Mouse (Mus musculus): ENCODE data around the gene Tubd1.

Gene Tubd1

DNA sequence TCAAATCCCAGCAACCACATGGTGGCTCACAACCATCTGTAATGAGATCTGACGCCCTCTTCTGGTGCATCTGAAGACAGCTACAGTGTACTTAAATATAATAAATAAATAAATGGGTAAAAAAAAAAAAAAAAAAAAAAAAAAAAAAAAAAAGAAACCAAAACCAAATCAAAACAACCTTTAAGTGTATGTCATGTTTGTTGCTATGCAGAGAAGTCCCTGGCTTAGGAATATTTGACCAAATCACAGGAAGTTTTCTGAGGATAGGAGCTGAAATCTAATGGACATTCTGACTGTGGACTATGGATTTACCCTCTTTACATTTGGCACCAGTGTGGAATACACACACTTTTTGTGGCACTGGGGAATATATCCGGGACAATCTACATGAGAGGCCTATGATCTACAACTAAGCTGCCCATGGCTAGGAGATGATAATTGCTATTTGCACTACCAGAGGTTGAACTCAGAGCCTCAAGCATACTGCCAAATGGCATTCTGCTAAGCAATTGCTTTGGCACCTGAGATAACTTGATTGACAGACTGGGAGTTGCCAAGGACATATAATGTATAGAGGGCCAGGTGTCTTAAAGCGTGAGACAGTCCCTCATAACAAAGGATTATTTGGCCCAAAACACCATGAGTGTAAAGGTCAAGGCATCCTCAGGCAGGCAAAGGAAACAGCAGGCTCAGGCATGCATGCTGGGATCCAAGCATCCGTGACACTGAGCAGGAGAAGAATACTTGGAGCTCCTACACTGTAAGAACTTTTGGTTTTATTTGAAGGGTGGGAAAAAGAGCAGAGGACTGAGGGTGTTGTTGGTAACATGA lies 54.8 kb downstream of the Tubd1 start:
- WGBS: 77% methylated on average over 4 of the region's 4 CpGs

DNA sequence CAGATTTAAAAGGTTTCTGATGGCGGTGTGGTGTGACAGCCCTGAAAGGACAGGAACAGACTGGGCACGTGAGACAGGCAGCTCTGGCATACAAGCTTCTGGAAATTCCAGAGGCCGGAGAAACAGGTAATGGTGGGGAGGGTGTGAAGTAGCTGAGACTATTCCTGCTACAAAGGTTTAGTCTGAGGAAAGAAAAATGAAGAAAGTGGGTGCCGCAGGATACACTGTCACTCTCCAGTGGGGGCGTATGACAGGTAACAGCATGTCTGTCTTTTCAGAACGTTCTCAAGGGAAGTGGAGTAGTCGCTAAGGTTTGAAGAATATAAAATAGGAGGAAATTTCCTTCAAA lies 55.4 kb downstream of the Tubd1 start:
- 74% methylated on average over 7 of the region's 7 CpGs for WGBS

- 42% methylated on average over 3 of the region's 3 CpGs for WGBS
These were observed 57.3 kb downstream of the Tubd1 start for GRCm38 (mm10) chr11:86602116-86602515.

- 97% methylated on average over 1 of the region's 1 CpGs for WGBS
These were observed 58.9 kb downstream of the Tubd1 start for GRCm38 (mm10) chr11:86603719-86604118.

GRCm38 (mm10) chr11:86604289-86604688 lies 59.5 kb downstream of the Tubd1 start:
- WGBS: 95% methylated on average over 3 of the region's 3 CpGs

DNA sequence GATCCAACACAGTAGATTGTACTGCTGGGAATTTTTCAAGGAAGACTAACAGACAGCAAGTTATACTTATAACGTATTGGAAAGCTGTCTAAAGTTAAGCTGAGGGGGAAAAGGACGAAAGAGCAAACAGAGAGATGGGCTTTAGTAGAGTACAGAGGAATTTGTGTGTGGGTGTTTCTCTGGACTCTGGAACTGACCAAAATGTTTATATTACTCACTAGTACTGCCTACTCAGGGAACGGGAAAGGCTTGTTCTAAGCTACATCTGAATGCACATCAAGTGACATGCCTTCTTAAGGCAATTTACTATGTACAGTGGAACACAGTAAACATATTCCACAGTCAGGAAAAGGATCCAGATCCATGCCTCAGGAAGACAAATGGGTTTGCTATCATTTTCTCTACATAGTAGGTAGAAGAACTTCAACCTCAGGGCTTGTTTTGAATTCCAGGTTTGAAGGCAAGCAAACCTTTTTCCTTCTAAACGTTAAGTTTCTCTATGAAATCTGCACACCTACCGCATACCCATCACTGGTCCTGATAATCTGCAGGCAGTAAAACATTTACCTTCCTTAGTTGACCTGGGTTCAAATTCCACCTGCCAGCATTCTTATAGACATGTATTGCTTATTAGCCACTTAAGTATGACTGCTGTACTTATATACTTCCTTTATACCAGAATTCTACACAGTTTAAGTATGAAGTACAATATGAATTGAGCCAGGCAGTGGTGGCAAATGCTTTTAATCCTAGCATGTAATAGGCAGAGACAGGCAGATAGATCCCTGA lies 60.1 kb downstream of the Tubd1 start:
- WGBS: 81% methylated on average over 5 of the region's 5 CpGs

GRCm38 (mm10) chr11:86606621-86607339 lies 62.0 kb downstream of the Tubd1 start:
- WGBS: 92% methylated on average over 2 of the region's 2 CpGs

DNA sequence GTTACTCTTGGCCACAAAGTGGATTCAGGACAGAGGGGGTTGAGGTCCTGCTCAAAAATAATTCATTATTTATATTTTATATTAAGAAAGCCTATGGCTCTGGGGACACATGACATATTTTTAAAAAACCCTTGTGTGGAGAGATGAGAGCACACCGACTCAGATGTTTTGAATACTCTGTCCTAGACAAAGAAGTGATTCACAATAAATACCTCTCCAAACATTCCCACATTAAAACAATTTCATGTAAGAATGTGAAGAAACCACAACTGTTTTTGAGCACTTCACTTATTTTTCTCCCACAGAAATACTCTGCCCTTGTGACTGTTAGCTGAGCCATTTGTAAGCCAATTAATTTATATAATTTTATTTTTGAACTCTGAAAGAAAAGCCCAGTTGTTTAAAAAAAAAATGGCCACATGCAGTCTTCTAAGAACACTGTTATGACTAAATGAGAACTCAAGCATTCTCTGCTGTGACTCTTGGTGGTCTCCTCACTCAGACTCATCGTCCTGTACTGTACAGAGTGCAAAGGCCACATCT lies 63.1 kb downstream of the Tubd1 start:
- WGBS: 78% methylated on average over 2 of the region's 2 CpGs

GRCm38 (mm10) chr11:86610239-86610638 lies 65.4 kb downstream of the Tubd1 start:
- WGBS: 89% methylated on average over 3 of the region's 3 CpGs

DNA sequence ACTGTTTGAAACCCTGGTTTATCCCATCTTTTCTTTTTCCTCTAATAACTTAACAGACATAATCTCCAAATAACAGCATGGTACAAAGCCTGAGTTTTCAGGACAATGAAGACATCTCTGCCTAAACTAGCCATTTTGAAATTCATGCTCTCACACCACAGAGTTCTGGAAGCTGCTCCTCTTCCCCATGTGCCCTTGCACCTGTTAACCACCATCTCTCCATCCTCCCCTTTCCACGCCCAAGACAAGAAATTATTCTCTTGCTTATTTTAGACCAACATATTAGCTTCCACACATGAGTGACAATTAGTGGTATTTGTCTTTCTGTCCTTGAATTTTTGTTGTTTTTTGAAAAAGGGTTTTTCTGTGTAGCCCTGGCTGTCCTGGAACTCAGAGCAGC lies 67.2 kb downstream of the Tubd1 start:
- WGBS: 84% methylated on average over 1 of the region's 1 CpGs

DNA sequence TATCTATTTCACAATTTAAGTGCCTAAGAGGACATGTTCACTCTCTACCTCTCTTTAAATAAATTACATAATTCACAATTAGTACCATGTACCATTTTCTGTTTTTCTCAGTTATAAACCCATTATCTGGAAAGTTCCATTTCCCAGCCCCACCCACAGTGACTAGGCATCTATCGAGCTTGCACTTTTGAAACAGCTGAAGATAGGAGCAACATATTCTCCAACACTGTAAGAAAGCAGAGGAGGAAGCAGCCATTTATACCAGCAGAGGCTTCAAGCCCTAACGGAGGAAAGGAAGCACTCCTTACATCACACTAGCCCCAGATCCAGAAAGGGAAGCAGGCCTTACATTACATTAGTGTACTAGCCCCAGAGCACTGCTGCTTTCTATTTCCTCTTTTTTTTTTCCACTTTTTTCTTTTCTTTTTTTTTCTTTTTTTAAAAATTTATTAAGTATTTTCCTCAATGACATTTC lies 69.3 kb downstream of the Tubd1 start:
- 25% methylated on average over 2 of the region's 2 CpGs for WGBS

GRCm38 (mm10) chr11:86614607-86615006 lies 69.8 kb downstream of the Tubd1 start:
- WGBS: 81% methylated on average over 5 of the region's 5 CpGs

All from cerebral cortex, adult 2 months (tissue).